Mouse (Mus musculus) embryonic facial prominence, embryonic 11.5 days (tissue): Measurements from ENCODE around the gene 2700097O09Rik. TPM values are rescaled to one million over a fixed set of nuclear protein-coding genes. Genes with fewer than 3 reads are reported as not detected.
"Not testable (repeated sequence)": the region's sequence is repeated elsewhere in the genome, so short reads cannot be mapped to it uniquely, and the experiment has no call there.

Source experiments
- ATAC-seq: fragments of 200-750 bp; cut with Nextera tagmentation; replicated peaks from 2 replicates; pipeline ENCODE4 v1.8.0; 2017; ENCODE audit warnings: low read depth; ENCODE audit not compliant: insufficient number of reproducible peaks, low FRiP score, low TSS enrichment
- DNase-seq: peaks from one replicate; pipeline ENCODE4 v3.0.0-alpha.2; 2015; ENCODE audit warnings: low spot score
- H3K27ac ChIP-seq: fragments of 300-500 bp; sonication (generic); replicated peaks from 2 replicates; pipeline ENCODE4 v1.5.1; 2014; ENCODE audit warnings: mild to moderate bottlenecking, low read depth, low read length, control low read depth
- H3K27me3 ChIP-seq: fragments of 300-500 bp; sonication (generic); 2 replicates; pipeline ENCODE4 v1.6.1; 2014; ENCODE audit warnings: mild to moderate bottlenecking, low read length, moderate library complexity, mixed read lengths; ENCODE audit not compliant: control insufficient read depth, insufficient read depth
- H3K36me3 ChIP-seq: fragments of 300-500 bp; sonication (generic); replicated peaks from 2 replicates; pipeline ENCODE4 v1.6.1; 2014; ENCODE audit warnings: low read depth, mild to moderate bottlenecking, low read length, moderate library complexity, mixed read lengths; ENCODE audit not compliant: control insufficient read depth, insufficient read depth
- H3K4me1 ChIP-seq: fragments of 300-500 bp; sonication (generic); 2 replicates; pipeline ENCODE4 v1.6.1; 2014; ENCODE audit warnings: low read length, mixed read lengths; ENCODE audit not compliant: control insufficient read depth, insufficient read depth
- H3K4me2 ChIP-seq: fragments of 300-500 bp; sonication (generic); 2 replicates; pipeline ENCODE4 v1.6.1; 2014; ENCODE audit warnings: low read depth, mild to moderate bottlenecking, control low read depth, low read length, moderate library complexity
- H3K4me3 ChIP-seq: fragments of 300-500 bp; sonication (generic); 2 replicates; pipeline ENCODE4 v1.5.1; 2014; ENCODE audit warnings: low read depth, low read length, control low read depth
- H3K9ac ChIP-seq: fragments of 300-500 bp; sonication (generic); replicated peaks from 2 replicates; pipeline ENCODE4 v1.6.1; 2014; ENCODE audit warnings: mild to moderate bottlenecking, control low read depth, low read length
- H3K9me3 ChIP-seq: fragments of 300-500 bp; sonication (generic); replicated peaks from 2 replicates; pipeline ENCODE4 v1.6.1; 2016; ENCODE audit warnings: mild to moderate bottlenecking, low read length, inconsistent platforms, mixed read lengths; ENCODE audit not compliant: control insufficient read depth
- WGBS: fragments of 180-500 bp; shearing (Covaris S2); extraction: QIAGEN DNeasy Blood & Tissue Kit; methylation state at CpG from one replicate; pipeline ENCODE4 v1.1.7; 2014; 5-methylcytosine and 5-hydroxymethylcytosine counted together
- polyA plus RNA-seq: library from polyadenylated mRNA; unstranded; fragments of >200 nt; fragmentation: Nextera tagmentation; extraction: Ambion mirVana; gene quantifications from 2 replicates; pipeline ENCODE4 v1.2.1, GENCODE M21; 2014

Gene 2700097O09Rik
- polyA plus RNA-seq: 35.6 and 40.3 TPM in 2 replicates

DNA sequence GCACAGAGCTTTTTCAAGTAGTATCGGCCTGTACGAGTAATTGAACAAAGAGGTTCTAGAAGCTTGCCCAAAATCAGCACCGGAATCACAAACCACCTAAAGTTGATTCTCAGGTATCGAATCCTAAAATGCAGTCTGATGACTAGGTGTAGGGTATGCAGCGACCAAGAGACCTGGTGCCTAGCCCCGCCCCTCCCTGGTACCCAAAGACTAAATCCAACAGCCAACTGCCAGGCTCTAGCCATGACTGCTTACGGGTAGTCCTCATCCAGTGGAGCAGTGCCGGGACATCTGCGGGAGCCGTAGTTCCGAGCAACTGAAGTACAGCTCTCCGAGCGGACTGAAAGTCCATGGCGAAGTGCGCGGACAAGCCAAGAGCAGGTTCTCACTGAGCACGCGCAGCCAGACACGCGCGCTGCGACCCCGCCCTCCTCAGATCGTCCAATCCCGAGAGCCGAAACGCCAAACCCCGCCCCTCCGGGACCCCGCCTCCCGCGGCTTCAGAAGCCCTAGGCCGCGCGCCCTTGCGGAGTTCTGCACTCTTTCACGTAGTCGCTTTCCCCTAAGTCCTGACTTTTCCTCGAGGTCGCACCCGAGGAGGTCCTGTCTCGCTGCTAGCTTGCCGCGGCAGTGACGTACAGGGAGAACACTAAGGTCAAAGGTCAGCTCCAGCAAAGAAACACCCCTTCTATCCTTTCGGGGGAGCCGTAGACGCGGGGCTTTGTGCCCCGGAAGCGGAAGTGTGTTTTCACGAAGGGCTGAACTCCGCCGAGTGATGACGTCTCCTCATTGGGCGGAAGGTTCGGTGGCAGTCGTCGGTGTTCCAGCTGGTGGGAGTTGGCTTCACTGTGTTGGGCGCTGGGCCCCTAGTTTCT is at the start of gene 2700097O09Rik, which contains the start of gene Srp54a:
Gene 2700097O09Rik, minus strand, starts transcription at position 385 of the 875 bp plus-strand sequence.
Gene Srp54a, plus strand, starts transcription at position 537 of the 875 bp plus-strand sequence.
- H3K9ac ChIP-seq: peak within 1 kb of the TSS; percentile 67
- ATAC-seq (peak; percentile 96), DNase-seq (peak; percentile 95)
- H3K4me2 ChIP-seq: peak within 1 kb of the TSS; percentile 39
- H3K4me1 ChIP-seq, H3K36me3 ChIP-seq, H3K27me3 ChIP-seq, H3K9me3 ChIP-seq: not testable (repeated sequence)
- peak within 1 kb of the TSS; percentile 60 for H3K4me3 ChIP-seq
- under 1% methylated on average over 52 of the region's 60 CpGs for WGBS
- H3K27ac ChIP-seq: peak within 1 kb of the TSS; percentile 41

DNA sequence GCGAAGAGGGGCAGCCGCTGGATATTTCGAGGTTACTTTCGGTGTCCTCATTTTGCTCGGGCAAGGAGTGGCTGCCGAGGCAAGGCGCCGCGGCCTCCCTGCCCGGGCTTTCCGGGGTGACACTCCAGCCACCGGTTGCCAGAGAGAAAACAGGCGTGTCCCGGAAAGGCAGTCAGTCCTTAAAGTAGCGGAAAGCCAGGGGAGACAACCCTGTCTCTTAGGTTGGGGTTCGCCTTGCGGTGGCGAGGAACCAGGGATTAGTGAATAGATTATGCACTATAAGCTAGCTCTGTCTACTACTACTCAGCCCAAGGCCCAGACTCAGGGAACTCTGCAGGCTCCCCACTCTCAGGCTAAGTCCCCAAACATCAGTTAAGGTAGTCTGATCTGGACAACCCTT is 44.8 kb upstream of the 2700097O09Rik start:
- no CpG with 5 or more reads among the region's 18 CpGs for WGBS

GRCm38 (mm10) chr12:55124242-55124641 is 44.3 kb upstream of the 2700097O09Rik start, which contains the start of gene Fam177a:
Fam177a (plus strand) TSS chr12:55124469.
- ATAC-seq: peak; percentile 94
- no CpG with 5 or more reads among the region's 40 CpGs for WGBS

More for the DNA sequence above, 44.8 kb upstream of the 2700097O09Rik start:
- not testable (repeated sequence) for H3K4me3 ChIP-seq, H3K27me3 ChIP-seq, H3K4me1 ChIP-seq, H3K27ac ChIP-seq, H3K4me2 ChIP-seq, H3K36me3 ChIP-seq, DNase-seq, H3K9ac ChIP-seq, H3K9me3 ChIP-seq
- peak; percentile 39 for ATAC-seq

GRCm38 (mm10) chr12:55112616-55113015 is 32.7 kb upstream of the 2700097O09Rik start:
- DNase-seq, H3K9me3 ChIP-seq, H3K27me3 ChIP-seq, H3K9ac ChIP-seq, ATAC-seq, H3K4me3 ChIP-seq, H3K4me1 ChIP-seq, H3K4me2 ChIP-seq, H3K36me3 ChIP-seq, H3K27ac ChIP-seq: not testable (repeated sequence)
- whole genome bisulfite sequencing: no CpG with 5 or more reads among the region's 7 CpGs

More at GRCm38 (mm10) chr12:55124242-55124641, 44.3 kb upstream of the 2700097O09Rik start, which contains the start of gene Fam177a:
- not testable (repeated sequence) for H3K27ac ChIP-seq, H3K4me3 ChIP-seq, H3K36me3 ChIP-seq, H3K27me3 ChIP-seq, DNase-seq, H3K4me1 ChIP-seq, H3K9ac ChIP-seq, H3K4me2 ChIP-seq, H3K9me3 ChIP-seq

DNA sequence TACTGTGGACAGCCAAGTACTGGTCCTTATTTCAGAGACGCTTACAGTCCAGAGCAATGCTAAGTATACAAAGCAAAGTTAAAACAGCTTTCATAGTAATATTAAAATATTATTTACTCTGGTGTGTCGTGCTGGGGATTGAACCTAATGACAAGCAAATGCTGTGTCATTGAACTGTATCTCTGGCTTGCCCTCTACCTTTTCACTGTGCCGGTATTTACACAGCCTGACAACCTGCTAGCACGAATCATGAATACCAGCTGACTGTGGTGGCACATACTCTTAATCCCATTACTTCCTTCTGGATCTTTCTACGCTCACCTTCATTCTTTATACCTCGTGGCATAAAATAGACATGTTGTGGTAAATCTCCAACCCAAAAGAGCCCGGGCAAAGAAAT is 12.2 kb upstream of the 2700097O09Rik start:
- not testable (repeated sequence) for H3K36me3 ChIP-seq, H3K9me3 ChIP-seq, H3K4me3 ChIP-seq, DNase-seq, ATAC-seq, H3K27me3 ChIP-seq, H3K4me2 ChIP-seq, H3K9ac ChIP-seq, H3K4me1 ChIP-seq, H3K27ac ChIP-seq
- 96% methylated on average over 1 of the region's 7 CpGs for WGBS

DNA sequence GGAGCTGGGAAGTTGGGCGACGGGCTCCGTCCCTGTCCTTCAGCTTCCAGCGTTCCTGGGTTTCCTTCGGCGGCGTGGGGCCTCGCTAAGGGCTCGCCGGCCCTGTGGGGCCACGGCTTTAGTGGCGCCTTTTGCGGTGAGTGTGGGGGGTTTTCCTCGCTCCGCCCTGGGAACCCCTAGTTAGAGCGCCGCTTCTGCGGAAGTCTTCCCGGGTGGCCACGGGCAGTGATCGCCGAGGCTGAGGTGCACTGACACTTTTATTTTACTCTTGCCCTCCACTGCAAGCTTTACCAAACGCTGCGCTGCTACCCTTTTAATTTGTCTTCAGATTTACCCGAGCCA is 662 bp upstream of the 2700097O09Rik start:
- DNase-seq, H3K4me1 ChIP-seq, H3K27ac ChIP-seq, ATAC-seq, H3K27me3 ChIP-seq, H3K36me3 ChIP-seq, H3K9me3 ChIP-seq: not testable (repeated sequence)
- Histone ChIP-seq H3K4me3 (peak overlapping the region; percentile 60), H3K9ac (peak overlapping the region; percentile 67), H3K4me2 (peak overlapping the region; percentile 39)
- under 1% methylated on average over 25 of the region's 25 CpGs for WGBS

GRCm38 (mm10) chr12:55078706-55079105 is 1.2 kb downstream of the 2700097O09Rik start:
- H3K4me2 ChIP-seq, H3K4me1 ChIP-seq: not testable (repeated sequence)
- 51% methylated on average over 2 of the region's 2 CpGs for WGBS

DNA sequence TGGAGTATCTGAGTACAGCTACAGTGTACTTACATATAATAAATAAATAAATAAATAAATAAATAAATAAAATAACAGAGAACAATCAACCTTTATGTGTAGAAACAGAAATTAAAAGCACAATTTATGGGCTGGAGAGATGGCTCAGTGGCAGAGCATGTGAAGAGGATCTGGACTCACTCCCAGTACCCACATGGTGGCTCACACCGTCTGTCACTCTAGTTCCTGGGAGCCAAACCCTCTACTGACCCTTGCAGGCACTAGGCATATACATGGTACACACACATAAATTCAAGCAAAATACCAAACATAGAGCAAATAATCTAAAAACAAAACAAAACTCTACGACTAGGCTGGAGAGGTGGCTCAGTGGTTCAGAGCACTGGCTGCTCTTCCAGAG is 4.6 kb downstream of the 2700097O09Rik start:
- Histone ChIP-seq H3K36me3 (no peaks in the 10 kb centered on the region), H3K4me3 (no peak overlapping the region), H3K9me3 (no peaks in the 10 kb centered on the region), H3K4me2 (no peak overlapping the region), H3K9ac (no peak overlapping the region), H3K4me1 (no peaks in the 10 kb centered on the region), H3K27ac (no peak overlapping the region), H3K27me3 (no peaks in the 10 kb centered on the region)
- no peak for ATAC-seq
- no peak for DNase-seq
- 94% methylated on average over 2 of the region's 2 CpGs for whole genome bisulfite sequencing

More at GRCm38 (mm10) chr12:55078706-55079105, 1.2 kb downstream of the 2700097O09Rik start:
- H3K27ac ChIP-seq, H3K9ac ChIP-seq, ATAC-seq, H3K9me3 ChIP-seq, H3K36me3 ChIP-seq, DNase-seq, H3K27me3 ChIP-seq, H3K4me3 ChIP-seq: not testable (repeated sequence)
